Mouse (Mus musculus): Measurements from ENCODE around the gene Trpm3. TPM values are rescaled to one million over a fixed set of nuclear protein-coding genes. Genes with fewer than 3 reads are reported as not detected.

The Trpm3 gene
- polyA plus RNA-seq, 1 experiment from 2014 or later = 6.4 TPM

DNA sequence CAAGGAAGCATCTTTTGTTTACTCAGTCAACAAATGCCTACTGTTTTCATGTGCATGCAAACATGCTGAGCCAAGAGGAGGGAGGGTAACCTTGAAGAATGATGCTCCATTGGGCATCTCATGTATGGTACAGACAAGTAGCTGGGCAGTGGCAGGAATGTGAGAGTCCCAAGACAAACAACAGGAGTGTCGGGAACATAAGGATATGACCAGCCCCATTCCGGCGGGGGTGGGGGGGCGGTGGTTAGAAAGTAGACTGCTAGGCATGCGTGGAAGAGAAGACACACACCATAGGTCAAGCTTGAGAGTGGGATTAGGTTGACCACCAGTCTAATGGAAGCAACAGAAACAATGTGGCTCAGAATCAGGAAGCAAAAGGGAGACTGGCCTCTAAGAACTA lies 837.0 kb downstream of the Trpm3 start:
- no peak overlapping the region for H3K9ac ChIP-seq (ENCODE audit: low read depth, low read length)
- no peaks in the 10 kb centered on the region for H3K4me1 ChIP-seq (ENCODE audit: control insufficient read depth, insufficient read depth, low read length)
- no peak overlapping the region for H3K27ac ChIP-seq (replicated peaks; ENCODE audit: low read depth, low read length)
- no peak overlapping the region for H3K4me2 ChIP-seq (ENCODE audit: low read depth, low read length)
- ATAC-seq (ENCODE audit: low read depth) (no peak), DNase-seq (ENCODE audit: low spot score) (no peak)
- no peaks in the 10 kb centered on the region for H3K36me3 ChIP-seq (ENCODE audit: control insufficient read depth, insufficient read depth, low read length)
- no peak overlapping the region for H3K4me3 ChIP-seq (ENCODE audit: low read depth, low read length)
- no peaks in the 10 kb centered on the region for H3K27me3 ChIP-seq (replicated peaks; ENCODE audit: control insufficient read depth, insufficient read depth, low read length)
- H3K9me3 ChIP-seq (ENCODE audit: control insufficient read depth, low read length) = no peaks in the 10 kb centered on the region
- 97% methylated on average over 5 of the region's 5 CpGs for WGBS

DNA sequence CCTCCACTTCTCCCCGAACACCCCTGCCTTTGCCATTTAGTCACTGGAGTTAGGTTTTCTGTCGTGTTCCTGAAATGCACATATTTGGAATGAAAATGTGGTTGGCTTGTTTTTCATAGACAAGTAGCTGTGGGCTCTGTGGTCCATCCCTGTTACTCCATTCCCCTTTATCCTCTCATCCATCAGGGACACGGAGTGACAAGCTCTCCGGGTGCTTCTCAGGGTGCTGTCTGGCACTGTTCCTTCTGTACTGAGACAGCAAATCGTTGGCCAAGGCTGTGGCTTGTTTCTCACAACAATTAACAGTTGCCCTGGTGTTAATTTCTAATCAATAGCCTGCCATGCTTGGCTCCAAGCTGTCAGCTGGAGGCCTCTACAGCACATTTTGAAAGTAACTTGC lies 838.7 kb downstream of the Trpm3 start:
- no peaks in the 10 kb centered on the region for H3K36me3 ChIP-seq (ENCODE audit: control insufficient read depth, insufficient read depth, low read length)
- H3K4me3 ChIP-seq (ENCODE audit: low read depth, low read length) = no peak overlapping the region
- no peak overlapping the region for H3K4me2 ChIP-seq (ENCODE audit: low read depth, low read length)
- no peaks in the 10 kb centered on the region for H3K9me3 ChIP-seq (ENCODE audit: control insufficient read depth, low read length)
- no peak overlapping the region for H3K27ac ChIP-seq (replicated peaks; ENCODE audit: low read depth, low read length)
- DNase-seq (ENCODE audit: low spot score) (no peak), ATAC-seq (ENCODE audit: low read depth) (no peak)
- no peak overlapping the region for H3K9ac ChIP-seq (ENCODE audit: low read depth, low read length)
- 61% methylated on average over 5 of the region's 5 CpGs for WGBS
- H3K4me1 ChIP-seq (ENCODE audit: control insufficient read depth, insufficient read depth, low read length) = no peaks in the 10 kb centered on the region
- no peaks in the 10 kb centered on the region for H3K27me3 ChIP-seq (replicated peaks; ENCODE audit: control insufficient read depth, insufficient read depth, low read length)

DNA sequence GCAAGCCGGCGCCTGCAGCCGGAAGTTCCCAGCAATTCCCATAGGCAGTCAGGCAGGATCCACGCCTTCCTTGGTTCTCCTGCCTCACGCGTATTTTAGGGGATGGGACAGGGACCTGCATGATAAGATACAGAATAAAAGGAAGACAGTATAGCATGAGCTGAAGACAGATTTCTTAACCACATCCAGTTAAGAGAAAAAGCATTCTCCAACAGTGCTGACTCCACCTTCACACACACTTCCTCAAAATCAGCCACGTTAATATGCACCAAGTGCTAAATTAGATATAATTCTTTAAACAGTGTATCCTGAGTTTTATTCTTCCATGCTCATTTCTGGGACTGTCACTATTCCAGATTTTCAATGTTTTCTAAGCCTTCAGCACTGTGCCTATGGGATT lies 839.9 kb downstream of the Trpm3 start:
- H3K27me3 ChIP-seq (replicated peaks; ENCODE audit: control insufficient read depth, insufficient read depth, low read length) = no peaks in the 10 kb centered on the region
- no peak for DNase-seq (ENCODE audit: low spot score)

DNA sequence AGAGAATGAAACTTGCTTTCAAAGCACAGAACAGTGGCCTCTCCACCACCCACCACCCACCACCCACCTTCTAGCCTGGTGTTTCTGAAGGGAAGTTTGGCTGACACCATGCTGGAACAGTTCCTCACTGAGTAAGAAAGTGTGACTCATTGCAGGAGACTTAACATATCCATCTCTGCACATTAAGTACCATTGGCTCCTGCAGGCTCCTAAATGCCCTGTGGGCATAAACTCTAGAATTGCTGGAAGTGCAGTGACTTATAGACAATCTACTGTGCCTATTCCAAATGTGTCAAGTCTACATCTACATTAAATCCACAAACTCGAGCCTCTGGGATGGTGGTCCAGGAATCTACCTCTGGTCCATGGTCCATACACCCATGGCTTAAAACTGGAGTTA lies 840.3 kb downstream of the Trpm3 start:
- ATAC-seq (ENCODE audit: low read depth) = no peak
- Histone ChIP-seq H3K4me2 (ENCODE audit: low read depth, low read length) (no peak overlapping the region), H3K27ac (replicated peaks; ENCODE audit: low read depth, low read length) (no peak overlapping the region), H3K9me3 (ENCODE audit: control insufficient read depth, low read length) (no peaks in the 10 kb centered on the region), H3K9ac (ENCODE audit: low read depth, low read length) (no peak overlapping the region), H3K36me3 (ENCODE audit: control insufficient read depth, insufficient read depth, low read length) (no peaks in the 10 kb centered on the region), H3K4me3 (ENCODE audit: low read depth, low read length) (no peak overlapping the region), H3K4me1 (ENCODE audit: control insufficient read depth, insufficient read depth, low read length) (no peaks in the 10 kb centered on the region), H3K27me3 (replicated peaks; ENCODE audit: control insufficient read depth, insufficient read depth, low read length) (no peaks in the 10 kb centered on the region)
- WGBS = 64% methylated on average over 1 of the region's 1 CpGs
- DNase-seq (ENCODE audit: low spot score) = no peak

More for the DNA sequence above, 839.9 kb downstream of the Trpm3 start:
- no peak overlapping the region for H3K4me3 ChIP-seq (ENCODE audit: low read depth, low read length)
- 91% methylated on average over 7 of the region's 7 CpGs for WGBS
- H3K4me2 ChIP-seq (ENCODE audit: low read depth, low read length) = no peak overlapping the region
- ATAC-seq (ENCODE audit: low read depth) = no peak
- H3K27ac ChIP-seq (replicated peaks; ENCODE audit: low read depth, low read length) = no peak overlapping the region
- no peaks in the 10 kb centered on the region for H3K4me1 ChIP-seq (ENCODE audit: control insufficient read depth, insufficient read depth, low read length)
- no peaks in the 10 kb centered on the region for H3K9me3 ChIP-seq (ENCODE audit: control insufficient read depth, low read length)
- H3K9ac ChIP-seq (ENCODE audit: low read depth, low read length) = no peak overlapping the region
- H3K36me3 ChIP-seq (ENCODE audit: control insufficient read depth, insufficient read depth, low read length) = no peaks in the 10 kb centered on the region

DNA sequence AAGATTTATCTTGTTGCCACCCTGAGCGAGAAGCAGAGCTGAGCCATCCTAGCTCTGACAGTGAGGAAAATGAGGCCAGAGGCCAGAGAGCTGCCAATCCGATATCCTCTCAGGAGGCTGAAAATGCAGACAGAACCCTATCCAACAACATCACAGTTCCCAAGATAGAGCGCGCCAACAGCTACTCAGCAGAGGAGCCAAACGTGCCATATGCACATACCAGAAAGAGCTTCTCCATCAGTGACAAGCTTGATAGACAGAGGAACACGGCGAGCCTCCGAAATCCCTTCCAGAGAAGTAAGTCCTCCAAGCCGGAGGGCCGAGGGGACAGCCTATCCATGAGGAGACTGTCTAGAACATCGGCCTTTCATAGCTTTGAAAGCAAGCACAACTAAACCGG lies 849.1 kb downstream of the Trpm3 start:
- no peaks in the 10 kb centered on the region for H3K27me3 ChIP-seq (replicated peaks; ENCODE audit: control insufficient read depth, insufficient read depth, low read length)
- H3K27ac ChIP-seq (replicated peaks; ENCODE audit: low read depth, low read length) = no peak overlapping the region
- no peak overlapping the region for H3K4me2 ChIP-seq (ENCODE audit: low read depth, low read length)
- no peaks in the 10 kb centered on the region for H3K36me3 ChIP-seq (ENCODE audit: control insufficient read depth, insufficient read depth, low read length)
- no peaks in the 10 kb centered on the region for H3K4me1 ChIP-seq (ENCODE audit: control insufficient read depth, insufficient read depth, low read length)
- 95% methylated on average over 12 of the region's 12 CpGs for WGBS
- H3K9me3 ChIP-seq (ENCODE audit: control insufficient read depth, low read length) = no peaks in the 10 kb centered on the region
- DNase-seq (ENCODE audit: low spot score) (no peak), ATAC-seq (ENCODE audit: low read depth) (no peak)
- H3K9ac ChIP-seq (ENCODE audit: low read depth, low read length) = no peak overlapping the region
- no peak overlapping the region for H3K4me3 ChIP-seq (ENCODE audit: low read depth, low read length)

DNA sequence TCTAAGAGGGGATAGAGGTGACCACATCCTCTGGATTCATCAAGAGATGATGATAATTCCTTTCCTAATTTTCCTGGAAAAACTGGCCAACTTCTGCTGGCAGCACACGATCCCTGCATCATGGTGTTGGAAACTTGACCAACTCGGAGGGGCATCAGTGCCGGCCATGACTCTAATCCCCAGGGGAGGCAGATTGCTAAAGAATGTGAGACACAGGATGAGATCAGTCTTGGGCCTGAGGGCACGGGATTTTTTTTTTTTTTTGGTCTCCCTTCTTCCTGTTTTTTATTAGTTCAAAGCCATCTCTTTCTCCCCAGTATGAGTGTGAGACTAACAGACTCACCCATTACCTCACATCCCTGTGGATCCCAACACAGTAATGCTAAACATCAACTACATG lies 855.1 kb downstream of the Trpm3 start:
- H3K36me3 ChIP-seq (ENCODE audit: control insufficient read depth, insufficient read depth, low read length) = no peaks in the 10 kb centered on the region
- H3K27me3 ChIP-seq (replicated peaks; ENCODE audit: control insufficient read depth, insufficient read depth, low read length) = no peaks in the 10 kb centered on the region
- H3K4me3 ChIP-seq (ENCODE audit: low read depth, low read length) = no peak overlapping the region
- 59% methylated on average over 4 of the region's 4 CpGs for WGBS
- DNase-seq (ENCODE audit: low spot score) = no peak
- no peaks in the 10 kb centered on the region for H3K9me3 ChIP-seq (ENCODE audit: control insufficient read depth, low read length)
- ATAC-seq (ENCODE audit: low read depth) = no peak
- no peaks in the 10 kb centered on the region for H3K4me1 ChIP-seq (ENCODE audit: control insufficient read depth, insufficient read depth, low read length)
- no peak overlapping the region for H3K27ac ChIP-seq (replicated peaks; ENCODE audit: low read depth, low read length)
- no peak overlapping the region for H3K9ac ChIP-seq (ENCODE audit: low read depth, low read length)
- no peak overlapping the region for H3K4me2 ChIP-seq (ENCODE audit: low read depth, low read length)

DNA sequence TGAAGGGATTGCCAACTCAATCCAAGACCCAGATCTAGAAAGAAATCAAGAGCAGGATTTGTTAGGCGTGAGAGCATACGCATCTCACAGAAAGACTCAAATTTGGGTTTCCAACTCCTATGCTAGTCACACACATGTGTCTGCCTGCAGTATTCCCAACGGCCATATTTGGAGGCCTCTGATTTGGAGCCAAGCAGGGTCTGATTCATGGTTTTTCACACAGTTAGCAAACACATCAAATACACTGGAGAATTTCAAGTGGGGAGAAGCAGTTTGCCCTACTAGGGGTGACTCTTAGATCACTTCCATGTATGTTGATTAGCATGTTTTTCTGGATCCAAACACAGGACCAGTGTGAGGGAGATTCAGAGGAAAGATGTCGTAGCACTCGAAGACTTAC lies 855.7 kb downstream of the Trpm3 start:
- Histone ChIP-seq H3K36me3 (ENCODE audit: control insufficient read depth, insufficient read depth, low read length) (no peaks in the 10 kb centered on the region), H3K27me3 (replicated peaks; ENCODE audit: control insufficient read depth, insufficient read depth, low read length) (no peaks in the 10 kb centered on the region), H3K4me3 (ENCODE audit: low read depth, low read length) (no peak overlapping the region), H3K9ac (ENCODE audit: low read depth, low read length) (no peak overlapping the region), H3K27ac (replicated peaks; ENCODE audit: low read depth, low read length) (no peak overlapping the region), H3K9me3 (ENCODE audit: control insufficient read depth, low read length) (no peaks in the 10 kb centered on the region), H3K4me2 (ENCODE audit: low read depth, low read length) (no peak overlapping the region), H3K4me1 (ENCODE audit: control insufficient read depth, insufficient read depth, low read length) (no peaks in the 10 kb centered on the region)
- 85% methylated on average over 5 of the region's 5 CpGs for WGBS
- no peak for DNase-seq (ENCODE audit: low spot score)
- ATAC-seq (ENCODE audit: low read depth) = no peak

DNA sequence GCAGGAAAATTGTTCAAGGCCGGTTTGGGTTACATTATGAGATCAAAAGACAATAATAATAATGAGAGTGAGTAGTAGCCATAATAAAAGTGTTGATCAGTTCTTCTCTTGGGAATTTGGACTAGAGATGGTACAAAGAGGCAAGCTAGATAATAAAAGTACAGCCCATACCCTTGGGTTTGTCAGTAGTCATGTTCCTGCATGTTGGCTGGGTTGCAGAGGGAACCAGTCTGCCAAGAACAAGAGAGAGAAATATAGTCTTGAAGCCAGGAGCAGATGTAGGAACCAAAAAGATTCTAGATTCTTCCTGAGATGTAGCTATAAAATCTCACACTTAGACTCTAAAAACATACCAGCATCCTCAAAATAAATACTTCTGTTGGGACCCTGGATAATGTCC lies 861.4 kb downstream of the Trpm3 start:
- ATAC-seq (ENCODE audit: low read depth) = no peak
- H3K36me3 ChIP-seq (ENCODE audit: control insufficient read depth, insufficient read depth, low read length) = no peaks in the 10 kb centered on the region
- H3K27me3 ChIP-seq (replicated peaks; ENCODE audit: control insufficient read depth, insufficient read depth, low read length) = no peaks in the 10 kb centered on the region
- H3K4me3 ChIP-seq (ENCODE audit: low read depth, low read length) = no peak overlapping the region
- no peaks in the 10 kb centered on the region for H3K9me3 ChIP-seq (ENCODE audit: control insufficient read depth, low read length)
- no peak overlapping the region for H3K27ac ChIP-seq (replicated peaks; ENCODE audit: low read depth, low read length)
- H3K4me1 ChIP-seq (ENCODE audit: control insufficient read depth, insufficient read depth, low read length) = no peaks in the 10 kb centered on the region
- H3K4me2 ChIP-seq (ENCODE audit: low read depth, low read length) = no peak overlapping the region
- H3K9ac ChIP-seq (ENCODE audit: low read depth, low read length) = no peak overlapping the region
- WGBS = 94% methylated on average over 1 of the region's 1 CpGs
- no peak for DNase-seq (ENCODE audit: low spot score)

DNA sequence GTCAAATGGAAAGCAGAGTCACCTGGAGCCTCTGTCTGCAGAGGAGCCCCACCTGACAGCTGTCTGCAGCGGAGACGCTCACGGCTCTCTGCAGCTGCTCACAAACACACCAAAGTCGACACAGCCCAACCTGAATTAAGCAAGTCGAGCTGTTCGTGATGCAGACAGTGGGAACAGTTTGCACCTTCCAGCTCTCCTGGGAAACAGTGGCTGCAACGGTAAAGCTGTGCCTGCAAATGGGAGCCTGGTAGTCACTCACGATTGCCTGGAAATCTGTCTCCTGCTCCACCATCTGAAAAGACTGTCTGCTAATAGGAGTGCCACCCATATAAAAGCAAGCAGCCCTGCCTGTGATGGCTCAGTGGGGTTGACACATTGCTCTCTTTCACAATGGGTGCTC lies 865.0 kb downstream of the Trpm3 start:
- Histone ChIP-seq H3K4me2 (ENCODE audit: low read depth, low read length) (no peak overlapping the region), H3K4me3 (ENCODE audit: low read depth, low read length) (no peak overlapping the region), H3K9ac (ENCODE audit: low read depth, low read length) (no peak overlapping the region), H3K27ac (replicated peaks; ENCODE audit: low read depth, low read length) (no peak overlapping the region), H3K36me3 (ENCODE audit: control insufficient read depth, insufficient read depth, low read length) (no peaks in the 10 kb centered on the region), H3K27me3 (replicated peaks; ENCODE audit: control insufficient read depth, insufficient read depth, low read length) (no peaks in the 10 kb centered on the region), H3K9me3 (ENCODE audit: control insufficient read depth, low read length) (no peaks in the 10 kb centered on the region), H3K4me1 (ENCODE audit: control insufficient read depth, insufficient read depth, low read length) (no peaks in the 10 kb centered on the region)
- DNase-seq (ENCODE audit: low spot score) (no peak), ATAC-seq (ENCODE audit: low read depth) (no peak)
- WGBS = 33% methylated on average over 8 of the region's 8 CpGs
